Mouse (Mus musculus) kidney, embryonic 16.5 days (tissue): Measurements from ENCODE around the gene Stk35. TPM values are rescaled to one million over a fixed set of nuclear protein-coding genes. Genes with fewer than 3 reads are reported as not detected.

Source experiments
- ATAC-seq: fragments of 200-750 bp; cut with Nextera tagmentation; 2 replicates; pipeline ENCODE4 v1.8.0; 2017; ENCODE audit warnings: moderate TSS enrichment; ENCODE audit not compliant: low FRiP score, low TSS enrichment
- H3K27ac ChIP-seq: fragments of 300-500 bp; sonication (generic); 2 replicates; pipeline ENCODE4 v1.5.1; 2014; ENCODE audit warnings: low read length
- H3K27me3 ChIP-seq: fragments of 300-500 bp; sonication (generic); 2 replicates; pipeline ENCODE4 v1.6.1; 2014; ENCODE audit warnings: low read length, control low read depth, mixed read lengths; ENCODE audit not compliant: insufficient read depth
- H3K36me3 ChIP-seq: fragments of 300-500 bp; sonication (generic); 2 replicates; pipeline ENCODE4 v1.6.1; 2014; ENCODE audit warnings: low read length, control low read depth, mixed read lengths; ENCODE audit not compliant: insufficient read depth
- H3K4me1 ChIP-seq: fragments of 300-500 bp; sonication (generic); 2 replicates; pipeline ENCODE4 v1.6.1; 2014; ENCODE audit warnings: low read length, control low read depth, mixed read lengths; ENCODE audit not compliant: insufficient read depth
- H3K4me2 ChIP-seq: fragments of 300-500 bp; sonication (generic); replicated peaks from 2 replicates; pipeline ENCODE4 v1.6.1; 2014; ENCODE audit warnings: low read depth, low read length
- H3K4me3 ChIP-seq: fragments of 300-500 bp; sonication (generic); 2 replicates; pipeline ENCODE4 v1.5.1; 2014; ENCODE audit warnings: mild to moderate bottlenecking, low read length
- H3K9ac ChIP-seq: fragments of 300-500 bp; sonication (generic); replicated peaks from 2 replicates; pipeline ENCODE4 v1.6.1; 2014; ENCODE audit warnings: low read length
- H3K9me3 ChIP-seq: fragments of 300-500 bp; sonication (generic); 2 replicates; pipeline ENCODE4 v1.6.1; 2016; ENCODE audit warnings: low read length, control low read depth
- WGBS: fragments of 180-500 bp; shearing (Covaris S2); extraction: QIAGEN DNeasy Blood & Tissue Kit; methylation state at CpG from one replicate; pipeline ENCODE4 v1.1.7; 2014; 5-methylcytosine and 5-hydroxymethylcytosine counted together
- polyA plus RNA-seq: library from polyadenylated mRNA; unstranded; fragments of >200 nt; fragmentation: Nextera tagmentation; extraction: Ambion mirVana; gene quantifications from 2 replicates; pipeline ENCODE4 v1.2.1, GENCODE M21; 2015

Stk35 gene
- 9.2 and 9.4 TPM in 2 replicates for polyA plus RNA-seq

DNA sequence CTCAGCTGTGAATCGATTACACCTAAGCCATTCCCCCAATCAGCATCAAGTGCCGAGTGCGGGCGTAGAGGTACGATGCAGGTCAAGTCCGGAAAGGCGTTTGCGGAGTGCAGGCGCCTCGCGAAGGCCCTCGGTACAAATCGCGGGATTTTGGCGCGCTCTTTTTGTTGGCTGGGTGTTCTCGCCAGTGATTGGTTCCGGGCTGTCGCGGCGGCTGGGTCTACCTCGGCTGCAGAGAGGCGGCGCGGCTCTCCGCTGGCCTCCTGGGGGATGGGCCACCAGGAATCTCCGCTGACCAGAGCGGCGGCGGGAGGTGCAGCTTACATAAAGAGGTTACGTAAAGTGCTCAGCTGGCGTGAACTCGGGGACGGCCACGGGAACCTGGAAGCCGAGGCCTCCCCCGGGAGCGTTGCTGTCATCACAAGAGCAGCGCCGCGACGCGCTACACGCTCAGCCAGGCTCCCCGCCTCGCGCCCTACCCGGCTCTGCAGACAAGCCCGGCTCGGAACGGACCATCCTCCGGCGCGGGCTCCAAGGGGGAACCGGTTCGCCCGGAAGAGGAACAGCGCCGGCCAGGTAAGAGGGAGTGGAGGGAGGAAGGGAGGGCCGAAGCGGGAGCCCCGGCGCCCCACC lies at the start of gene Stk35:
Stk35 (plus strand) TSS at position 247 of the 633 bp plus-strand sequence.
- 0% methylated on average over 59 of the region's 63 CpGs for WGBS
- ATAC-seq = peak; percentile 93

DNA sequence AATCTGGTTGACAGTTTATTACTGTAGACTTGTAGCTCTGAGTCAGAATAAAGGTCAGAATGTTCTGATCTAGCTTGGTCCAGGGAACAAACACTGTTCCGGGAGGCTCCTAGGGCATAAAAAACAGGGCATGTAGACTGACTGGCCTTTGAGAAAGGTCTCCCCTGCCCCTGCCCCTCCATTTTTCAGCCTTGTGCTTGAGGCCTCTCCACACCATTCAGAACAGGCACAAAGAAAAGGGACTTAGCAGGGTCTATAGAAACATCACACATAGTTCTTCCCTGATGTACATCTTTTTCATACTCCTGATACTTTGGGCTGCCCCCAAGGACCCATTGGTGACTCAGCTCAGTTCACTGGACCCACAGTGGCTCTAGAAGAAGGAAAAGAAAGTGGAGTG lies 18.3 kb upstream of the Stk35 start:
- ATAC-seq = no peak
- no peaks in the 10 kb centered on the region for H3K9me3 ChIP-seq
- WGBS = 70% methylated on average over 1 of the region's 1 CpGs

More for the DNA sequence above, at the start of gene Stk35:
- H3K9me3 ChIP-seq = no peaks in the 10 kb centered on the region
- H3K27me3 ChIP-seq = no peaks in the 10 kb centered on the region
- peak within 1 kb of the TSS; percentile 98 for H3K27ac ChIP-seq
- H3K9ac ChIP-seq = peak within 1 kb of the TSS; percentile 97
- peaks cover 20% of the 10 kb centered on the region for H3K4me1 ChIP-seq
- H3K4me3 ChIP-seq = peak within 1 kb of the TSS; percentile 90
- H3K4me2 ChIP-seq = peak within 1 kb of the TSS; percentile 93
- H3K36me3 ChIP-seq = 0 out of 2 replicates have a peak, but pooled peaks cover 5% of the 10 kb centered on the region

DNA sequence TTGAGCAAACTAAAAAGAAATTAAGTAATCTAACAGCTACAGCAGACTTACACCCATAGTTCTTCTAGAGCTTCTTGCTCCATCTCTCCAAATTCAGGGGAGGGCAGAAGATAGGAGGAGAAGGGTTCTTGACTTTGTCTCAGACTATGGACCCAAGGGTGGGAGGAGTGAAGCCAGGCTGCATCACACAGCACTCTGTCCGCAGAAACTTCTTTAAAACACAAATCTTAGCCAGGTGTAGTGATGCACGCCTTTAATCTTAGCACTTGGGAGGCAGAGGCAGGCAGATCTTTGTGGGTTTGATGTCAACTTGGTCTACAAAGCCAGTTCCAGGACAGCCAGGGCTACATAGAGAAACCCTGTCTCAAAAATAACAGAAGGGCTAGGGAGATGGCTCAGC lies 3.8 kb upstream of the Stk35 start:
- Histone ChIP-seq H3K4me3 (no peak overlapping the region), H3K9ac (no peak overlapping the region), H3K36me3 (no peaks in the 10 kb centered on the region), H3K4me2 (no peak overlapping the region), H3K4me1 (no peaks in the 10 kb centered on the region), H3K27ac (no peak overlapping the region), H3K9me3 (peaks cover 9% of the 10 kb centered on the region), H3K27me3 (no peaks in the 10 kb centered on the region)
- 89% methylated on average over 2 of the region's 2 CpGs for WGBS
- ATAC-seq = no peak

More for the DNA sequence above, 18.3 kb upstream of the Stk35 start:
- H3K4me2 ChIP-seq = no peak overlapping the region
- no peak overlapping the region for H3K4me3 ChIP-seq
- H3K4me1 ChIP-seq = no peaks in the 10 kb centered on the region
- no peaks in the 10 kb centered on the region for H3K27me3 ChIP-seq
- H3K27ac ChIP-seq = no peak overlapping the region
- no peaks in the 10 kb centered on the region for H3K36me3 ChIP-seq
- H3K9ac ChIP-seq = no peak overlapping the region

DNA sequence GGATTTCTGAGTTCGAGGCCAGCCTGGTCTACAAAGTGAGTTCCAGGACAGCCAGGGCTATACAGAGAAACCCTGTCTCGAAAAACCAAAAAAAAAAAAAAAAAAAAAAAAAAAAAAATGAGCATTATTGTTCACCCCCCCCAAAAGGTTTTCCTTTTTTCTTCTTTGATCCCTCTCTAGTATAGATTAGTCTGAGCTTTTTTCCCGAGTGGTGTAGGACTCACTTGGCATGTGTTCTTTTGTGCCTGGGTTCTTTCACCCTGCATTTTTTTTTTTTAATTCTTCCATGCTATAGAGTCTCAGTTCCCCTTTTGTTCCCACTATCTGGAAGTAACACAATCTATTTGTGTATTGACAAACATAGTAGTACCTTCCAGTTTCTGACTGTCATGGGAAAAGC lies 2.6 kb upstream of the Stk35 start:
- ATAC-seq = no peak
- Histone ChIP-seq H3K4me2 (no peak overlapping the region), H3K4me1 (peaks cover 10% of the 10 kb centered on the region), H3K27me3 (no peaks in the 10 kb centered on the region), H3K27ac (no peak overlapping the region), H3K9ac (no peak overlapping the region), H3K9me3 (peaks cover 9% of the 10 kb centered on the region), H3K4me3 (no peak overlapping the region), H3K36me3 (no peaks in the 10 kb centered on the region)
- 81% methylated on average over 2 of the region's 3 CpGs for WGBS

DNA sequence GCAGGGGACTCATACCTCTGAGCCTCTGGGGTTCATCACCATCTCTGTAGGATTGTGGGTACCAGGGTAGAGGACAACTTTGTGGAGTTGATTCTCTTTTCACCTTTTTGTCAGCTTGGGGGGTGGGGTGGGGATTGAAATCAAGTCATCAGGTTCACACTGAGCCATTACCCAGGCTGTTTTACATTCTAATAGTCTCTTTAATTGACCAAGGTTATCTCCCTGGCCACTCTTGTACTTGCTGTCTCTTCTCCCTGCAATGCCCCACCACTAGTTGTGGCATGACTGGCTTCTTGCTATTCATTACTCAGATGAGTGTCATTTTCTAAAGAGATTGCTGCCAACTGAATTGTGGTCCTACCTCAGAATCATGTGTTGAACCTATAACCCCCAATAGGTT lies 1.9 kb upstream of the Stk35 start:
- Histone ChIP-seq H3K9ac (no peak overlapping the region), H3K9me3 (peaks cover 9% of the 10 kb centered on the region), H3K4me2 (no peak overlapping the region), H3K4me3 (no peak overlapping the region), H3K4me1 (peaks cover 17% of the 10 kb centered on the region), H3K36me3 (no peaks in the 10 kb centered on the region), H3K27ac (no peak overlapping the region), H3K27me3 (no peaks in the 10 kb centered on the region)
- no peak for ATAC-seq

DNA sequence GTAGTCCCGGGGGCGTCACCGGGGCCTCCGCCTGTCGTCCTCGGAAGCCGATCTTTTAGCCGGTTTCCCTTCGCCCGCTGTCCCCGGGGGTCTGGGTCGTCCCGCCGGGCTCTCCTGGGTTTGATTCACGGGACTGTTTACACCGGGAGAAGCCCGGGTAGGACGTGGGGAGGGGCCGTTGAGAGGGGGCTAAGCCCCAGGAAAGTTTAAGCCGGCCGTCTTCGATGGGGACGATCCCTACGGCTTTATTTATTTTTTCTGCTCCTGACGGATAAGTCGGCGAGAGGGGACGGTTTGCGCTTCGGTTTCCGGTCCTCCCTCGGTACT lies 550 bp downstream of the Stk35 start:
- H3K4me3 ChIP-seq = peak overlapping the region; percentile 90
- 0 out of 2 replicates have a peak, but pooled peaks cover 5% of the 10 kb centered on the region for H3K36me3 ChIP-seq
- H3K27me3 ChIP-seq = no peaks in the 10 kb centered on the region
- peak overlapping the region; percentile 93 for H3K4me2 ChIP-seq
- WGBS = under 1% methylated on average over 32 of the region's 32 CpGs
- H3K9ac ChIP-seq = peak overlapping the region; percentile 97
- H3K27ac ChIP-seq = peak overlapping the region; percentile 98
- no peaks in the 10 kb centered on the region for H3K9me3 ChIP-seq
- ATAC-seq = peak; percentile 24
- H3K4me1 ChIP-seq = peaks cover 23% of the 10 kb centered on the region

DNA sequence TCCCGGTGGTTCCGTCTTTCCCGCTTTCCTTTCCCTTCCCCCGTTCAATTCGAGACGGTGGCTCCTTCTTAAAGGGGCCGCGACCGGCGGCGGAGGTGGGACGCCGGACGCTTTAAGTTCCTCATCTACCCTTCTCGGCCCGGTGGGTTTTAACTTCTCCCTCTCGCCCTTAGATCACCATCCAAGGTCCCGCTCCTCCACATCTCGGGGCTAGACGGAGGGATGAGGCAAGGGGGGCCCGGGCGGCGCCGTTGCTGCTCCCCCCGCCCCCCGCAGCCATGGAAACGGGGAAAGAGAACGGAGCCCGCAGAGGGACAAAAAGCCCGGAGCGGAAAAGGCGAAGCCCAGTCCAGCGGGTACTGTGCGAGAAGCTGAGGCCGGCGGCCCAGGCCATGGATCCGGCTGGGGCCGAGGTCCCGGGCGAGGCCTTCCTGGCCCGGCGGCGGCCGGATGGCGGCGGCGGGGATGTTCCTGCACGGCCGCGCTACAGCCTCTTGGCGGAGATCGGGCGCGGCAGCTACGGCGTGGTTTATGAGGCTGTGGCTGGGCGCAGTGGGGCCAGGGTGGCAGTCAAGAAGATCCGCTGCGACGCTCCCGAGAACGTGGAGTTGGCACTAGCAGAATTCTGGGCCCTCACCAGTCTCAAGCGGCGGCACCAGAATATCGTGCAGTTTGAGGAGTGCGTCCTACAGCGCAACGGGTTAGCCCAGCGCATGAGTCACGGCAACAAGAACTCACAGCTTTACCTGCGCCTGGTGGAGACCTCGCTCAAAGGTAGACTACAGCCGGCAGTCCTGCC lies 1.1 kb downstream of the Stk35 start:
- Histone ChIP-seq H3K4me3 (peak overlapping the region; percentile 90), H3K4me1 (peaks cover 25% of the 10 kb centered on the region), H3K27ac (peak overlapping the region; percentile 98), H3K27me3 (no peaks in the 10 kb centered on the region), H3K9me3 (no peaks in the 10 kb centered on the region), H3K9ac (peak overlapping the region; percentile 97), H3K36me3 (0 out of 2 replicates have a peak, but pooled peaks cover 5% of the 10 kb centered on the region), H3K4me2 (peak overlapping the region; percentile 93)
- under 1% methylated on average over 73 of the region's 73 CpGs for WGBS
- peak; percentile 81 for ATAC-seq

DNA sequence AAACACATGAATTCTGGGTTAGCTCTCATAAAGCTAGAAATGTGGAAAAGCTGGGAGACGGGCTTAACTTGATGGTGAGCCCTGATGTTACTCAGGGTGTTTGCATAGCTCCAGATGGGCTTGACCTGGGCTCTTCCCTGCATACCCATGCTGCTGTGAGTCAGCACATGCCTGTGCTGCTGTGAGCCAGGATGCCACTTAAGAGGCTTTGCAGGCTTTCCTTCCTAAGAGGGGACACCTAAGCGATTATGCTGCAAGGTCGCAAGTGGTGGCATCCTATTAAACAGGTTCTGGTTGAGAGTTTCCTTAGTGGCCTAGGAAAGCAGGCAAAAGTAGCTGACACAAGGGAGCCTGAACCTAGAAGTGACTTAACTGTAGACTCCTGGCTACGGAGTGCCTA lies 5.2 kb downstream of the Stk35 start:
- no peak overlapping the region for H3K4me3 ChIP-seq
- peaks cover 25% of the 10 kb centered on the region for H3K4me1 ChIP-seq
- 91% methylated on average over 4 of the region's 4 CpGs for WGBS
- H3K9ac ChIP-seq = no peak overlapping the region
- no peak overlapping the region for H3K4me2 ChIP-seq
- no peaks in the 10 kb centered on the region for H3K9me3 ChIP-seq
- no peak for ATAC-seq
- H3K27me3 ChIP-seq = no peaks in the 10 kb centered on the region
- no peak overlapping the region for H3K27ac ChIP-seq
- peaks cover 25% of the 10 kb centered on the region for H3K36me3 ChIP-seq

DNA sequence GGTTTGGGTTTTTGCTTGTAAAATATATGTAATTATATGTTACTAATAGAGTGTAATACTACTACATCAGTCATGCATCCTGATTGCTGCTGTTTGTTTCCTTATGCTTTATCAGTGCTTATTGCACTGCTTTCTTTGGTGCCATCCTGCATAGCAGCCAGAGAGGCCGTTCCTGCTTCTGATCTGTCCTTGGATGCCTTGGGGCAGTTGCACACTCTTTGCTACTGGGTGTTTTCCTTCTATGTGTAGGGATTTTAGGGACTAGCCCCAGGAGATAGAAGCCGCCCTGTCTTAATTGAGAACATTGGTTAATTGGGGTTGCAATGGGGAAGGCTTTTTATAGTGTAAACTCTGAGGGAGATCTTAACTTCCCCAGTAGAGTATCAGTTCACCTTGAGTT lies 6.2 kb downstream of the Stk35 start:
- no peak overlapping the region for H3K27ac ChIP-seq
- no peak overlapping the region for H3K9ac ChIP-seq
- WGBS = 88% methylated on average over 2 of the region's 2 CpGs
- H3K4me2 ChIP-seq = no peak overlapping the region
- peaks cover 25% of the 10 kb centered on the region for H3K4me1 ChIP-seq
- H3K9me3 ChIP-seq = no peaks in the 10 kb centered on the region
- ATAC-seq = no peak
- H3K4me3 ChIP-seq = no peak overlapping the region
- H3K27me3 ChIP-seq = no peaks in the 10 kb centered on the region
- peaks cover 34% of the 10 kb centered on the region for H3K36me3 ChIP-seq

DNA sequence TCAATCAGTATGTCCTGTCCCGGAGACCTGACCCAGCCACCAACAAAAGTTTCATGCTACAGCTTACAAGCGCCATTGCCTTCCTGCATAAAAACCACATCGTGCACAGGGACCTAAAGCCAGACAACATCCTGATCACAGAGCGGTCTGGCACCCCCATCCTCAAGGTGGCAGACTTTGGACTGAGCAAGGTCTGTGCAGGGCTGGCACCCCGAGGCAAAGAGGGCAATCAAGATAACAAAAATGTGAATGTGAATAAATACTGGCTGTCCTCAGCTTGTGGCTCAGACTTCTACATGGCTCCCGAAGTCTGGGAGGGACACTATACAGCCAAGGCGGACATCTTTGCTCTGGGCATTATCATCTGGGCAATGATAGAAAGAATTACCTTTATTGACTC lies 10.2 kb downstream of the Stk35 start:
- ATAC-seq = no peak
- no peak overlapping the region for H3K9ac ChIP-seq
- no peak overlapping the region for H3K27ac ChIP-seq

More for the DNA sequence above, 10.2 kb downstream of the Stk35 start:
- peaks cover 40% of the 10 kb centered on the region for H3K36me3 ChIP-seq
- no peaks in the 10 kb centered on the region for H3K27me3 ChIP-seq
- no peaks in the 10 kb centered on the region for H3K9me3 ChIP-seq
- 95% methylated on average over 7 of the region's 7 CpGs for WGBS
- no peak overlapping the region for H3K4me2 ChIP-seq
- H3K4me1 ChIP-seq = 0 out of 2 replicates have a peak, but pooled peaks cover 6% of the 10 kb centered on the region
- no peak overlapping the region for H3K4me3 ChIP-seq
